Mouse (Mus musculus) heart, postnatal 0 days (tissue): ENCODE measurements around the gene Wdr66. TPM values are rescaled to one million over a fixed set of nuclear protein-coding genes. Genes with fewer than 3 reads are reported as not detected.
A peak's percentile ranks its signal among the peaks of the same experiment; 100 is the strongest.

ENCODE experiments used
- ATAC-seq: fragments of 200-750 bp; cut with Nextera tagmentation; 2 replicates; pipeline ENCODE4 v1.8.0; 2017; ENCODE audit warnings: low read depth, moderate number of reproducible peaks, moderate library complexity; ENCODE audit not compliant: insufficient read depth
- DNase-seq: peaks from one replicate; pipeline ENCODE4 v3.0.0-alpha.2; 2016; ENCODE audit warnings: low spot score
- H3K27ac ChIP-seq: fragments of 300-500 bp; sonication (generic); 2 replicates; pipeline ENCODE4 v1.5.1; 2014; ENCODE audit warnings: low read depth, mild to moderate bottlenecking
- H3K27me3 ChIP-seq: fragments of 300-500 bp; sonication (generic); 2 replicates; pipeline ENCODE4 v1.6.1; 2014; ENCODE audit warnings: low read length, mixed read lengths; ENCODE audit not compliant: control insufficient read depth, insufficient read depth
- H3K36me3 ChIP-seq: fragments of 300-500 bp; sonication (generic); replicated peaks from 2 replicates; pipeline ENCODE4 v1.6.1; 2014; ENCODE audit warnings: low read length, mixed read lengths; ENCODE audit not compliant: control insufficient read depth, insufficient read depth
- H3K4me1 ChIP-seq: fragments of 300-500 bp; sonication (generic); 2 replicates; pipeline ENCODE4 v1.6.1; 2014; ENCODE audit warnings: antibody characterized with exemption; ENCODE audit not compliant: control insufficient read depth, insufficient read depth
- H3K4me2 ChIP-seq: fragments of 300-500 bp; sonication (generic); 2 replicates; pipeline ENCODE4 v1.6.1; 2014; ENCODE audit warnings: low read depth, mild to moderate bottlenecking, low read length, moderate library complexity
- H3K4me3 ChIP-seq: fragments of 300-500 bp; sonication (generic); 2 replicates; pipeline ENCODE4 v1.5.1; 2014; ENCODE audit warnings: low read depth, low read length
- H3K9ac ChIP-seq: fragments of 300-500 bp; sonication (generic); replicated peaks from 2 replicates; pipeline ENCODE4 v1.6.1; 2014; ENCODE audit warnings: low read depth, low read length, mixed read lengths
- H3K9me3 ChIP-seq: fragments of 300-500 bp; sonication (generic); replicated peaks from 2 replicates; pipeline ENCODE4 v1.6.1; 2016; ENCODE audit warnings: low read length; ENCODE audit not compliant: control insufficient read depth
- CTCF ChIP-seq: IDR thresholded peaks from 2 replicates; pipeline ENCODE4 v1.5.1; 2016; ENCODE audit warnings: antibody characterized with exemption, control low read depth, low read depth
- EP300 ChIP-seq: IDR thresholded peaks from 2 replicates; pipeline ENCODE4 v1.6.1; 2016; ENCODE audit warnings: antibody characterized with exemption, low read depth
- WGBS: fragments of 180-500 bp; shearing (Covaris S2); extraction: QIAGEN DNeasy Blood & Tissue Kit; methylation state at CpG from one replicate; pipeline ENCODE4 v1.1.7; 2014; 5-methylcytosine and 5-hydroxymethylcytosine counted together
- polyA plus RNA-seq: library from polyadenylated mRNA; unstranded; fragments of >200 nt; fragmentation: Nextera tagmentation; extraction: Ambion mirVana; gene quantifications from 2 replicates; pipeline ENCODE4 v1.2.1, GENCODE M21; 2015
- total RNA-seq: library from RNA; depleted of rRNA; stranded (reverse); fragments of >200 nt; gene quantifications from 2 replicates; pipeline ENCODE4 v1.2.3, GENCODE M21; 2014; ENCODE audit warnings: low replicate concordance

Gene Wdr66
- total and polyA plus RNA-seq, 2 experiments from 2014 or later, result 3.1 to 4.0 TPM

- Histone ChIP-seq H3K9ac (no peak overlapping the region), H3K4me2 (no peak overlapping the region), H3K36me3 (no peaks in the 10 kb centered on the region), H3K27ac (no peak overlapping the region), H3K9me3 (no peaks in the 10 kb centered on the region), H3K4me1 (peaks cover 10% of the 10 kb centered on the region; the same call in 1 of the 2 replicates), H3K27me3 (no peaks in the 10 kb centered on the region), H3K4me3 (no peak overlapping the region)
- TF ChIP-seq CTCF (no peak), EP300 (no peak)
- WGBS, result 61% methylated on average over 10 of the region's 10 CpGs
- no peak for ATAC-seq
- DNase-seq, result no peak
These were observed 63.4 kb downstream of the Wdr66 start for GRCm38 (mm10) chr5:123315219-123315866.

GRCm38 (mm10) chr5:123317992-123318391, 66.1 kb downstream of the Wdr66 start:
- no peaks in the 10 kb centered on the region for H3K27me3 ChIP-seq
- no peaks in the 10 kb centered on the region for H3K36me3 ChIP-seq
- peak overlapping the region; percentile 50 for H3K4me3 ChIP-seq
- ATAC-seq (no peak), DNase-seq (peak; percentile 30)
- peak overlapping the region; percentile 66 for H3K4me2 ChIP-seq
- peak overlapping the region; percentile 55 for H3K27ac ChIP-seq
- 16% methylated on average over 6 of the region's 6 CpGs for WGBS
- peak overlapping the region; percentile 48 for H3K9ac ChIP-seq
- H3K9me3 ChIP-seq, result no peaks in the 10 kb centered on the region
- H3K4me1 ChIP-seq, result peaks cover 9% of the 10 kb centered on the region; the same call in 1 of the 2 replicates
- TF ChIP-seq EP300 (no peak), CTCF (no peak)

DNA sequence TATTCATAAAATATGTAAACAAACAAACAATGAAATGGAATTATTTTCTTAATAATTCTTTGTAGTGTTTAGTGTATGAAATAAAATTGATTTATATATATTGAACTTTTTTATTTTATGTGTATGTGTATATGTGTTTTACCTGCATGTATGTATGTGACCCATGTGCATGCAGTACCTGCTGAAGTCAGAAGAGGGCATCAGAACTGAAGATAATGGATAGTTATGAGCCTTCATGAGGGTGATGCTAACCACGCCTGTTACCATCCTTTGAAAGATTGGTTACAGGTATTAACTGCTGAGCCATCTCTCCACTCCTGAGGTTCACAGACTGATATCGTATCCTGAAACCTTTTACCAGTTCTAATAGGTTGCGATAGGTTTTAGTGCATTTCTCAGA, 68.2 kb downstream of the Wdr66 start:
- H3K9me3 ChIP-seq, result no peaks in the 10 kb centered on the region
- no peak overlapping the region for H3K4me2 ChIP-seq
- WGBS, result 98% methylated on average over 3 of the region's 3 CpGs
- H3K4me1 ChIP-seq, result no peaks in the 10 kb centered on the region
- H3K27ac ChIP-seq, result no peak overlapping the region
- H3K27me3 ChIP-seq, result no peaks in the 10 kb centered on the region
- H3K9ac ChIP-seq, result no peak overlapping the region
- DNase-seq (no peak), ATAC-seq (no peak)
- no peaks in the 10 kb centered on the region for H3K36me3 ChIP-seq
- no peak overlapping the region for H3K4me3 ChIP-seq
- no peak for TF ChIP-seq CTCF
- TF ChIP-seq EP300, result no peak

DNA sequence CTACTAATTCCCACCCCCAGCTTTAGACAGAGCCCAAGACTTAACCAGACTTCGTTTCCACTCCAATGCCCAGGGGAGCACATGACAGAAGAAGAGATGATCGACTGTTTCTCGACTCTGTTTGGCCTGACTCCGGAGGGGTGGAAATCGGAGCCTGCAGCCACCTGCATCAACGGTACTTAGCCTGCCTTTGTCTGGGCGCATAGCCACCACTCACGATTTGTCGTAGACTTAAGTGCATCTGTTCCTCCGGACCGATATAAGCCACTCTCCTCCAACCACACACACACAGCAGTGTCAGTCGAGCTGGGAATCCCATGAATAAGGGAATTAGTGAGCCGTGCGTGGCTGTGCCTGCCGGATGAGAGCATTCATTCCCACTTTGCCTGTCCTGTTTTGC, 72.3 kb downstream of the Wdr66 start:
- 40% methylated on average over 15 of the region's 15 CpGs for WGBS
- H3K27ac ChIP-seq, result no peak overlapping the region
- DNase-seq, result no peak

DNA sequence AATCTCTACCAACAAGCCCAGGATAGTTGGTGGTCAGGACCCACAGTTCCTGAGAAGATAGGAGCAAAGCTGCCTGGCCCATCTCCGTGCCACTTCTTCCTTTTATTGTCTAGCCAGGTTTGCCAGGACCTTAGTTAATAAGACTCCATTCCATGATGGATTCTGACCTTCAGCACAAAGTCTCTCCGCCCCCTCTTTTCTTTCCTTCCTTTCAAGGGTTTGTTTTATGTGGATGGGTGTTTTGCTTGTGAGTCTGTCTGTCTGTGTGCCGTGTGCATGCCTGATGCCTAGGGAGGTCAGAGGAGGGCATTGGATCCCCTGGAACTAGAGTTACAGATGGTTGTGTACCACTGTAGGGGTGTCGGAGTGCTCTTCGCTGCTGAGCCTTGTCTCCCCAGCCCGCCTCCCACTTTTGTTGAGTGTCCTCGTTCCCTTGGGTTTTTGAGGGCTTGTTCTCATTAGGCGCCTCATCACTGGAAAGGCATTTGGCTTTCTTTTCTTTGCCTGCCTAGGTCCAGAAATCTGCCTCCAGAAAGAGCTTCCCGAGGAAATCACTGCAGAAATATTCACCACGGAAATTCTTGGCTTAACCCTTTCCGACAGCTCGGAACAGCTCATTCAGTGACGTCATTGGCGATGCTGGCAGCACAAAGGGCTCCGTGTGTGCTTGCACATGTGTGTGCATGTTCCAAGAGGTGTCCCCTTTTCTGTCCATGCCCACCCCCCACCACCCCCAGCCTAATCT, 74.3 kb downstream of the Wdr66 start:
- Histone ChIP-seq H3K27me3 (no peaks in the 10 kb centered on the region; the same call in 1 of the 2 replicates), H3K4me2 (no peak overlapping the region), H3K9ac (no peak overlapping the region), H3K27ac (peak overlapping the region; percentile 52), H3K9me3 (no peaks in the 10 kb centered on the region), H3K4me3 (no peak overlapping the region), H3K36me3 (no peaks in the 10 kb centered on the region), H3K4me1 (no peaks in the 10 kb centered on the region)
- TF ChIP-seq CTCF (no peak), EP300 (no peak)
- peak; percentile 36 for DNase-seq
- WGBS, result 63% methylated on average over 15 of the region's 15 CpGs
- peak; percentile 30; the same call in 1 of the 2 replicates for ATAC-seq

More for the DNA sequence above, 72.3 kb downstream of the Wdr66 start:
- H3K9me3 ChIP-seq, result no peaks in the 10 kb centered on the region
- no peaks in the 10 kb centered on the region for H3K36me3 ChIP-seq
- TF ChIP-seq CTCF (no peak), EP300 (no peak)
- H3K9ac ChIP-seq, result no peak overlapping the region
- no peak overlapping the region for H3K4me2 ChIP-seq
- no peaks in the 10 kb centered on the region for H3K4me1 ChIP-seq
- no peaks in the 10 kb centered on the region; the same call in 1 of the 2 replicates for H3K27me3 ChIP-seq
- no peak for ATAC-seq
- no peak overlapping the region for H3K4me3 ChIP-seq
